ENCODE assay signal across 7 mouse cellular contexts in genomic region chr2:25332286-25333160, GRCm38 (mm10). TPM values are rescaled to one million over a fixed set of nuclear protein-coding genes. Genes with fewer than 3 reads are reported as not detected.
DNase-seq lines count a peak whose midpoint lies in the region; ATAC-seq lines count a peak whose summit lies in the region.

Gene Man1b1, plus strand, starts transcription at chr2:25332338.

- H3K9me3 ChIP-seq in intestine, embryonic 15.5 days, result no peaks in the 10 kb centered on the region
- H3K9me3 ChIP-seq in midbrain, embryonic 10.5 days (replicated peaks), result no peaks in the 10 kb centered on the region

- peaks cover 10% of the 10 kb centered on the region for H3K4me1 ChIP-seq in intestine, embryonic 15.5 days (replicated peaks)
- H3K4me1 ChIP-seq in midbrain, embryonic 10.5 days, result peaks cover 26% of the 10 kb centered on the region

- ATAC-seq in intestine, embryonic 15.5 days, result peak; percentile 98

- no peaks in the 10 kb centered on the region for H3K27me3 ChIP-seq in intestine, embryonic 15.5 days (replicated peaks)
- no peaks in the 10 kb centered on the region for H3K27me3 ChIP-seq in midbrain, embryonic 10.5 days (ENCODE audit: low read depth, poor library complexity, severe bottlenecking)

- peak within 1 kb of the TSS; percentile 88 for H3K4me2 ChIP-seq in intestine, embryonic 15.5 days (replicated peaks)

- intact Hi-C loops in gastrocnemius, postnatal 36 days (cut with DNase I), result loop anchor here (5.0 kb wide), 1 partner anchor 60 kb away; the partner anchor contains the start of genes Anapc2 and Ssna1
- intact Hi-C loops in left cerebral cortex, postnatal 25 days (cut with DNase I), result loop anchor here (1.0 kb wide), 1 partner anchor 60 kb away; the partner anchor contains the start of genes Anapc2 and Ssna1

- H3K9ac ChIP-seq in intestine, embryonic 15.5 days, result peak within 1 kb of the TSS; percentile 96

- DNase-seq in adrenal gland, adult 2 months, result peak; percentile 99
- DNase-seq in embryo, embryonic 11.5 days (ENCODE audit: low read depth, low spot score), result peak; percentile 100
- DNase-seq in gastrocnemius, postnatal 36 days, result peak; percentile 98 to 99
- DNase-seq in left cerebral cortex, postnatal 25 days (ENCODE audit: low spot score in 2 of 2), result peak; percentile 99 to 100
- peak; percentile 99 for DNase-seq in midbrain, embryonic 10.5 days (ENCODE audit: low spot score)
- DNase-seq in right cerebral cortex, postnatal 4 days, result peak; percentile 99

- H3K27ac ChIP-seq in intestine, embryonic 15.5 days, result peak within 1 kb of the TSS; percentile 87
- H3K27ac ChIP-seq in midbrain, embryonic 10.5 days (replicated peaks), result peak within 1 kb of the TSS; percentile 94

- peak within 1 kb of the TSS; percentile 89 for H3K4me3 ChIP-seq in intestine, embryonic 15.5 days (replicated peaks)
- peak within 1 kb of the TSS; percentile 91 for H3K4me3 ChIP-seq in midbrain, embryonic 10.5 days

- under 1% methylated on average over 78 of the region's 78 CpGs for WGBS in intestine, embryonic 15.5 days
- WGBS in midbrain, embryonic 10.5 days, result under 1% methylated on average over 78 of the region's 78 CpGs

- H3K36me3 ChIP-seq in intestine, embryonic 15.5 days, result peaks cover 16% of the 10 kb centered on the region
- H3K36me3 ChIP-seq in midbrain, embryonic 10.5 days, result peaks cover 41% of the 10 kb centered on the region

RNA-seq across cellular contexts. Expression of gene Man1b1, which starts in this region (rescaled TPM):
- total RNA-seq in adrenal gland, adult 2 months (2021), result 10 to 100 TPM; 53.6 to 59.9 TPM
- 10.3 and 13.5 TPM in 2 replicates for polyA plus RNA-seq in adrenal gland, adult 2 months (2012; rRNA removed)
- 10 to 100 TPM; 11.9 to 15.0 TPM for total RNA-seq in gastrocnemius, postnatal 36 days (2021)
- polyA plus RNA-seq in intestine, embryonic 15.5 days (2015; fragmentation: Nextera tagmentation; extraction: Ambion mirVana), result 40.2 and 40.8 TPM in 2 replicates
- total RNA-seq in left cerebral cortex, postnatal 25 days (2021), result 10 to 100 TPM; 55.0 to 59.5 TPM
- polyA plus RNA-seq in midbrain, embryonic 10.5 days (2016; fragmentation: Nextera tagmentation; extraction: Ambion mirVana), result 55.6 and 62.8 TPM in 2 replicates

Comparison
In these comparisons a context has a peak if more than half of its experiments do, and no peak if none do; other contexts are left out.
1. Peak in every context shown above with its lines: DNase-seq, ATAC-seq, H3K4me3 ChIP-seq and H3K27ac ChIP-seq.